Mouse (Mus musculus) neural tube, embryonic 10.5 days (tissue): ENCODE results near the gene Gatad2a.
A peak's percentile ranks its signal among the peaks of the same experiment; 100 is the strongest.

Experiments used
- DNase-seq: peaks from one replicate; pipeline ENCODE4 v3.0.0-alpha.2; 2017; ENCODE audit warnings: low spot score; ENCODE audit errors: extremely low spot score

The Gatad2a gene

DNA sequence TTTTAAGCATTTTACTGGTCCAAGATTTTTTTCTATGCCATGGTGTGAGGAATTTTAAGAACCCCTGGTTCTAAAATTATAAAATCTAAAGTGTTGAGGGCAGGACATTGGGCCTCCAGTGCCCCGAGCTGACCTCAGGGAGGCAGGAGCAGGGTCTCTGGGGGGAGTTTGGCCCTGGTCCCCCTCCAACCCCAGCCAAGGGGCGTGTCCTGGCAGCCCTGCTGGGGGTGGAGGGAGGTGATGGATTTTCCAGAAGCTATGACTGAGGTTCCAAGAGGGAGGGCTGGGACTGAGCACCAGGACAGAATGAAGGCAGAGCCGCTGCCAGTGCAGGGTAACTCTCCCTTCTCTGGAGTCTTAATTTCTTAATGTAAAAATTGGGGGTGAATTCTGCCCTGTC, 118.2 kb downstream of the Gatad2a start:
- DNase-seq: no peak

DNA sequence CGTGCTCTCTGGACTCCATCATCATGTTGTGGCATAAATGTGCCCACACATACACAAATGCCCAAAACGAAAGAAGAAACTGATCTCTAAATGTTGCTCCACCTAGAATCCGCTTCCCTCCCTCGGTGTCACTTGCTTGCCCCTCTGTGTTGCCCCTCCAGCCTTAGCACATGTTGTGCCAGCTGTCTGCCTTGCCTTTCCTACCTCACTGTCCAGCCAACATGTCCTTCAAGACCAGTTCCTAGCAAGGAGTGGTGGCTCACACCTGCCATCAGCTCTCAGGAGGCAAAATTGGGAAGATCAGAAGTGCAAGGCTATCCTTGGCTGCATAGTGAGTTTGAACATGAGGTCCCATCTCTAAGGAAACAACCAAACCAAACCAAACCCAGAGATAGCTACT, 118.8 kb downstream of the Gatad2a start:
- no peak for DNase-seq

- DNase-seq: no peak
These were observed 119.2 kb downstream of the Gatad2a start for GRCm38 (mm10) chr8:69876967-69877366.

- no peak for DNase-seq
These were observed 120.1 kb downstream of the Gatad2a start for GRCm38 (mm10) chr8:69876097-69876496.

- no peak for DNase-seq
These were observed 121.5 kb downstream of the Gatad2a start for GRCm38 (mm10) chr8:69874654-69875053.

- DNase-seq: peak; percentile 74
These were observed 122.0 kb downstream of the Gatad2a start for GRCm38 (mm10) chr8:69874155-69874554.

GRCm38 (mm10) chr8:69870907-69871306, 125.3 kb downstream of the Gatad2a start:
- no peak for DNase-seq

DNA sequence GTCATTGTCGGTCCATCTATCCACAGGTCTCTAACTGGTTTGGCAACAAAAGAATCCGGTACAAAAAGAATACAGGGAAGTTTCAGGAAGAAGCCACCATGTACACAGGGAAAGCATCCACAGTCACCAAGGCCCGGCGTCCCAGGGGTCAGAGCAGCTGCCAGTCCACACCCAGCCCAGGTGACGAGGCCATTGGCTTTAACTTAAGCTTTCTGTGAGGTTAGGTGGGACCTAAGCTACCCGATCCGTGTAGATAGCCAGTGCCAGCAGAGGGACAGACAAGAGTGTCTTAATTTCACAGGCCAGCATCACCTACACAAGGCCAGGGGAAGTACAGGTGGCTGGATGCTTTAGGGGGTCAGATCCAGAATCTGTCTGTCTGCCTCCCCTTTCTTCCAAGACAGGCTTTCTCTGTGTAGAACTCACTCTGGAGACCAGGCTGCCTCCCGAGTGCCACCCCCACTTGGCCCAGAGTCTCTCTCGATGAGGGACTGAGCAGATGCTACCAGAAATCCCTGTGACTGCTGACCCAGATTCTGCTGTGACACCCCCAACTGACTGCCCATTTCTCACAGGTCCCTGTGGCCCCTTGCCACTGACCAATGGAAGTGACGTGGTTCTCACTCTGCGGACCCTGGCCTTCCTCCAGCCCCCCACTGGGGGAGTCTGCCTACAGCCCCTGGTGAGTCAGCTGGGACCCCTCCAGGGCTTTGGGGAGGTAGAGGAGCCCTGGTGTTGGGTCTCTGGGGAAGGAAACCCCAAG, 126.0 kb downstream of the Gatad2a start:
- no peak for DNase-seq

DNA sequence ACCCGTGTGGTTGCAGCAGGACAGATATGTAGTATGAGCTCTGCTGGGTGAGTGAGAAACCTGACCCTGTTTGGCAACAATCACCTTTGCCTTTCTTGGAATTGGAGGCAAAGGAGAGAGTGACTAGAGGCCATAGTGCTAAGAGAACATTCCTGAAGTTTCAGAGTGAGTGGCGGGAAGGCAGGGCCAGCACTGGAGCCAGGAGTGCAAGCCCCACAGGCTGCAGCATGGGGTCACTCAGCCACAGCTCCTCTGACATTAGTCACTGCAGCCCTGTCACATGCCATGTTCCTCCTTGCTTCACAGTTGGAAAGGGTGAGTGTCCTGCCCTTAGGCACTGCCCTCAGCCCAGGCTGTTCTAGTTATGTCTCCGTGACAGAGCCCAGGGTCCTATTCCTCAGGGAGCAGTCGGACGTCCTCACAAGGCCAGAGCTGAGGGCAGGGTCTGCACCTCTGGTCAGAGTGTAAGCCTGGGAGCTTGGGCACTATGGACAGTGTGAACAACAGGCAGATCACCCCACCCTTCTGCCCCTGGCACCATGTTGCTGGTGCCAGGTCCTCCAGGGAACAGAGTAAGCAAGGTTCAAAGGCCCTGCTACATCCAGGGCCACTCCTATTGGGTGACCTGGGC, 128.4 kb downstream of the Gatad2a start:
- no peak for DNase-seq

- DNase-seq: no peak
These were observed 132.0 kb downstream of the Gatad2a start for GRCm38 (mm10) chr8:69864180-69864579.

GRCm38 (mm10) chr8:69863387-69864020, 132.7 kb downstream of the Gatad2a start:
- no peak for DNase-seq

GRCm38 (mm10) chr8:69861251-69861650, 134.9 kb downstream of the Gatad2a start:
- DNase-seq: no peak

DNA sequence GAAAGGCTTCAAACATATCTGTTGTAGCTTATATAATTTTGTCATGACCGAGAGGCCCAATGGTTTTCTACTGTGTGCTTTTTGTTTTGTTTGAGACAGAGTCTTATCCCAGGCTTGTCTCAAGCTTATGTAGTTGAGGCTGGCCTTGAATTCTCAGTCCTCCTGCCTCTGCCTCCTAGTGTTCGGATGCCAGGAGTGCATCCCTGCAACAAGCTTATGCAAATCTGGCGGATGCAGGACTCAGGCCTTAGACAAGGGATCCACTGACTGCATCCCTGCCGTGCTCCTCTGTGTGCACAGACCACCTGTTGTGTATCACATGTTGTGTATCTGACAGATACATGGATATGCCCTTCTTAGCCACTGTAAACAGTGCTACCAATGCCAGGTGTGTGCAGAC, 135.4 kb downstream of the Gatad2a start:
- DNase-seq: no peak
